Mouse (Mus musculus) small intestine, adult 2 months (tissue): ENCODE results near the gene Txndc2. TPM values are rescaled to one million over a fixed set of nuclear protein-coding genes. Genes with fewer than 3 reads are reported as not detected.
"Not testable (repeated sequence)": the region's sequence is repeated elsewhere in the genome, so short reads cannot be mapped to it uniquely, and the experiment has no call there.

Experiments used
- H3K27ac ChIP-seq: fragments of 200-500 bp; 2 replicates; pipeline ENCODE4 v1.5.1; 2012; ENCODE audit warnings: low read depth, low read length, control low read depth, inconsistent platforms; ENCODE audit not compliant: insufficient read depth
- H3K27me3 ChIP-seq: fragments of 200-500 bp; 2 replicates; pipeline ENCODE4 v1.6.1; 2012; ENCODE audit warnings: mild to moderate bottlenecking, moderate library complexity, low read length, inconsistent platforms; ENCODE audit not compliant: control insufficient read depth, insufficient read depth
- H3K36me3 ChIP-seq: fragments of 200-500 bp; 2 replicates; pipeline ENCODE4 v1.6.1; 2012; ENCODE audit warnings: mild to moderate bottlenecking, low read length, control low read depth, inconsistent platforms; ENCODE audit not compliant: control insufficient read depth, insufficient read depth
- H3K4me1 ChIP-seq: fragments of 200-500 bp; 2 replicates; pipeline ENCODE4 v1.6.1; 2012; ENCODE audit warnings: low read length, inconsistent platforms, mixed read lengths; ENCODE audit not compliant: control insufficient read depth, insufficient read depth, insufficient read length
- H3K4me3 ChIP-seq: fragments of 200-500 bp; 2 replicates; pipeline ENCODE4 v1.5.1; 2012; ENCODE audit warnings: low read depth, mild to moderate bottlenecking, control low read depth, inconsistent platforms, low read length, moderate library complexity
- CTCF ChIP-seq: fragments of 200-500 bp; IDR thresholded peaks from 2 replicates; pipeline ENCODE4 v1.5.1; 2012; ENCODE audit warnings: low read depth, mild to moderate bottlenecking, control low read depth, inconsistent platforms, low read length, moderate library complexity, mixed read lengths; ENCODE audit not compliant: insufficient replicate concordance, insufficient read length; ENCODE audit errors: extremely low read depth
- POLR2A ChIP-seq: fragments of 200-500 bp; IDR thresholded peaks from 2 replicates; pipeline ENCODE4 v1.6.1; 2012; ENCODE audit warnings: low read depth, mild to moderate bottlenecking, control low read depth, inconsistent platforms, low read length, moderate library complexity
- WGBS: fragments of 180-500 bp; shearing (Covaris S2); methylation state at CpG from one replicate; pipeline ENCODE4 v1.1.7; 2018; 5-methylcytosine and 5-hydroxymethylcytosine counted together
- polyA plus RNA-seq: library from polyadenylated mRNA; depleted of rRNA; stranded (reverse); fragments of >200 nt; gene quantifications from 2 replicates; pipeline ENCODE4 v1.2.3, GENCODE M21; 2012

Txndc2 gene
- polyA plus RNA-seq, 1 experiment, result not detected

DNA sequence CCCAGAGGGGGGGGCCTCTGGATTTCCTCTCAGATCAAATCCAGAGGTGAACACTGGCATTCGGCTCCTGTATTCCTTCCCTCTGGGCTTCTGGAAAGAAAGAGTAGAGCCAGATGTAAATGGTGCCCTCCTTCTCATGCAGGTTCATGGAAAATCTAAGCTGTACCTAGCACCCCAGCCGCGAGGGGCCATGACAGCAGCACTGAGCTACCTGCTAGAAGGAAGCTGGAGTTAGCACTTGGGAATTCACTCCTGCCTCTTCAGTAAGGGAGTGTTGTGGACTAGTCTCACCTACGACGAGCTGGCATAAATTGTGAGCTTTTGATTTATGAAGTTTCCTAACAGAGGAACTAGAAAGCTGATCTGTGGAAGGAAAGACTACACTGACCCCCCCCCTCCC is 1.6 kb upstream of the Txndc2 start:
- no peak overlapping the region for H3K4me3 ChIP-seq
- no peaks in the 10 kb centered on the region for H3K36me3 ChIP-seq
- no peaks in the 10 kb centered on the region for H3K27me3 ChIP-seq
- WGBS, result 81% methylated on average over 5 of the region's 5 CpGs
- no peak overlapping the region for H3K27ac ChIP-seq
- TF ChIP-seq POLR2A (no peak), CTCF (no peak)
- no peaks in the 10 kb centered on the region; the same call in 1 of the 2 replicates for H3K4me1 ChIP-seq

DNA sequence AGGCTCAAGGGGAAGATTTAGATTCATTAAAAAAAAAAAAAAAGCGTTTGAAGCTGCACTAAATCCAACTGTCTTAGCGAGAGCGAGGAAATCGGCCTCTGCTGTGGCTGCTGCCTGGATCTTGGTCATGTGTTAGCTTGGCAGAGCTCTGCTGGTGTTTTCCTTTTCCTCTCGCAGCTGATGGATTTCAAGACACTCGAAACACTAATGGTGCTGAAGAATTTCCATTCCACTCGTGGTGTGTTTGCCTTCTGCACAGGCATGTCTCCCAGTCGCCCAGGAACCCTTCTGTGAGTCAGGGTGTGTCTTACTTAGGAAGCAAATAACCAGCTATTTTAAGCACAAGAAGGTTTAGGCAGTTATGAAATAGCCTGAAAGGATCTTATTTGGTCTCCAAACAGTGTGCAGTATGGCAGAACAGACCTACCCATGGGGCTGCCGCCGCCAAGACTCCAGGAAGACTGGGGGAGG is 1.1 kb upstream of the Txndc2 start:
- WGBS, result 43% methylated on average over 10 of the region's 10 CpGs
- Histone ChIP-seq H3K27ac (no peak overlapping the region), H3K4me3 (no peak overlapping the region), H3K27me3 (no peaks in the 10 kb centered on the region), H3K4me1 (no peaks in the 10 kb centered on the region; the same call in 1 of the 2 replicates), H3K36me3 (no peaks in the 10 kb centered on the region)
- TF ChIP-seq POLR2A (no peak), CTCF (no peak)

DNA sequence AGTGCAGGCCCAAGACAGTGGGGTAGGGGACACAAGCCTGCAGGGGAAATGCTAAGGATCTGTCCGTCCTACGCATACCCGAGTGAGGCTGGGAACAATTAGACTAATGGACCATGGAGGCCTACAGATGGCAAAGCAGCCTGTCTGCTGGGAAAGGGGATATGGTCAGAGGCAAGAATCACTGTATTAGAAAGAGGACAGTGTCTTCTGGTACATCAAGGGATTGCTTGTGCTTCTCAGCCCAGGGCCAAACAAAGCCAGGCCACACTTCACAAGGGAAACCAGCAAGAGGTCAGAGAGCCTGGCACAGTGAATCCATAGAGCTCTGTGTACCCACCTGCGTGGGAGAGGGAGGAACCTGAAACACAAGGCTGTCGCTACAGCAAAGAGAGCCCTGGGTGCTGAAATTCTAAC is 617 bp upstream of the Txndc2 start:
- Histone ChIP-seq H3K36me3 (no peaks in the 10 kb centered on the region), H3K4me3 (no peak overlapping the region), H3K27ac (no peak overlapping the region), H3K27me3 (no peaks in the 10 kb centered on the region), H3K4me1 (no peaks in the 10 kb centered on the region; the same call in 1 of the 2 replicates)
- no peak for TF ChIP-seq POLR2A
- TF ChIP-seq CTCF, result no peak
- 75% methylated on average over 5 of the region's 5 CpGs for WGBS

DNA sequence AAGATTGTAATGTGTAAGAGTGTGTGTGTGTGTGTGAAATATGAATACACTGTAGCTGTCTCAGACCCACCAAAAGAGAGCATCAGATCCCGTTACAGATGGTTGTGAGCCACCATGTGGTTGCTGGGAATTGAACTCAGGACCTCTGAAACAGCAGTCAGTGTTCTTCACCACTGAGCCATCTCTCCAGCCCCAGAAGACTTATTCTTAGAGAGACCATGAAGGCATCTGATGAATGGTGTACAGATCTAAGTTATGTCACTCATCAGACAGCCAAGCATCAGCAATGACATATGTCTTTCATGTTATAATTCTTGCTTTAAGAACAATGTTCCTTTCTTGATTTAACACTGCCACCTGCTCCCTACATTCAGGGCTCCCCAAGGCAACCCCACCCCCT is 2.8 kb downstream of the Txndc2 start:
- no peaks in the 10 kb centered on the region; the same call in 1 of the 2 replicates for H3K4me1 ChIP-seq
- TF ChIP-seq CTCF (no peak), POLR2A (no peak)
- H3K27ac ChIP-seq, result no peak overlapping the region
- H3K4me3 ChIP-seq, result no peak overlapping the region
- no peaks in the 10 kb centered on the region for H3K36me3 ChIP-seq
- 98% methylated on average over 1 of the region's 1 CpGs for WGBS
- H3K27me3 ChIP-seq, result no peaks in the 10 kb centered on the region

DNA sequence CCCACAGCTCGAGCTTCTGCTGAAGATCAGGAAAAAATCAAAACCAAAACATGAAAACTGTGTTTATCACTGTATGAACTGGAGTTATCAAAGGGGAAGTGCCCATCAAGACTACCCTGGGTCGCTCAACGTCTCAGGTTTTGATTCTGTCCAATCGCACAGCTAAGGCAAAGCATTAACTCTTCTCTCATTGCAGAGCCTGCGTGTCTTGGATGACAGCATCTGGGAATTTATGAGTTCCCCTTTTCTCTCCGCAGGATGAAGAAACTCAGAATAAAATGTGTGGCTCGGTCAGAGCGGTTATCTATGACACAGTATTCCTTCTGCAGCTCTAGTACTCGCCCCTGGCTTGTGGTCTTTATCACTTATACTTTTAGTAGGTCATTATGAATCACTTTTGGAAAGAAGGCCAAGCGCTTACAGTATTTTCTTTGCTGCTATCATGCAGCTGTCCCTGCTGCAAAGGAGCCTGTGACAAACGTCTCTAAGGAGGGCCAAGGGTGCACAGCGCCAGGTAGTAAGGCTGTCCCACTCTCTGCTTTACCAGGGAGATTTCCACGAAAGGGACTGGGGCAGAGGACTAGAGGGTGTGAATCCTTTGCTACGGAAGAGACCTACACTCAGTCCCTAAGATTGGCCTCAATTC is 6.1 kb downstream of the Txndc2 start:
- H3K4me3 ChIP-seq, result no peak overlapping the region
- no peaks in the 10 kb centered on the region for H3K36me3 ChIP-seq
- no peak for TF ChIP-seq POLR2A
- TF ChIP-seq CTCF, result no peak
- no peaks in the 10 kb centered on the region for H3K27me3 ChIP-seq
- H3K27ac ChIP-seq, result no peak overlapping the region
- H3K4me1 ChIP-seq, result no peaks in the 10 kb centered on the region
- WGBS, result 64% methylated on average over 14 of the region's 14 CpGs

DNA sequence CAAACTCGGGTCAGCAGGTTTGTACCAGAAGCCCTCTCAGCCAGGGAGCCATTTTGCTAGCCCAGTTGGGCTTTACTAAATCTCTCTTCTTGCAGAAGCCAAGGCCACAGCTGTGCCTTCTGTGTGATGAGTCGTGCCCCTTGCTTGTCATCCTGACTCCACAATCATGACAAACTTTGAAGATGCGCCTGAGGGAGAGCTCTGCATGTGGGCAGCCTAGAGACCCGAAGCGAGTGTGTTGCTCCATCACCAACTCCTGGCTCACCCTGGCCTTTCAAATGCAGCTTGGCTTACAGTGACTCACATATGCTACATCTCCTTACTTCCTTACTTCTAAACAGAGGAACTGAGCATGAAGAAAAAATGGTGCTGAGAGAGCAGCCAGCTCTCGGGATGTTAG is 12.0 kb downstream of the Txndc2 start:
- TF ChIP-seq CTCF (no peak), POLR2A (no peak)
- no peak overlapping the region for H3K27ac ChIP-seq
- H3K4me3 ChIP-seq, result no peak overlapping the region
- H3K27me3 ChIP-seq, result no peaks in the 10 kb centered on the region
- 76% methylated on average over 6 of the region's 6 CpGs for WGBS
- peaks cover 12% of the 10 kb centered on the region; the same call in 1 of the 2 replicates for H3K4me1 ChIP-seq
- no peaks in the 10 kb centered on the region for H3K36me3 ChIP-seq

DNA sequence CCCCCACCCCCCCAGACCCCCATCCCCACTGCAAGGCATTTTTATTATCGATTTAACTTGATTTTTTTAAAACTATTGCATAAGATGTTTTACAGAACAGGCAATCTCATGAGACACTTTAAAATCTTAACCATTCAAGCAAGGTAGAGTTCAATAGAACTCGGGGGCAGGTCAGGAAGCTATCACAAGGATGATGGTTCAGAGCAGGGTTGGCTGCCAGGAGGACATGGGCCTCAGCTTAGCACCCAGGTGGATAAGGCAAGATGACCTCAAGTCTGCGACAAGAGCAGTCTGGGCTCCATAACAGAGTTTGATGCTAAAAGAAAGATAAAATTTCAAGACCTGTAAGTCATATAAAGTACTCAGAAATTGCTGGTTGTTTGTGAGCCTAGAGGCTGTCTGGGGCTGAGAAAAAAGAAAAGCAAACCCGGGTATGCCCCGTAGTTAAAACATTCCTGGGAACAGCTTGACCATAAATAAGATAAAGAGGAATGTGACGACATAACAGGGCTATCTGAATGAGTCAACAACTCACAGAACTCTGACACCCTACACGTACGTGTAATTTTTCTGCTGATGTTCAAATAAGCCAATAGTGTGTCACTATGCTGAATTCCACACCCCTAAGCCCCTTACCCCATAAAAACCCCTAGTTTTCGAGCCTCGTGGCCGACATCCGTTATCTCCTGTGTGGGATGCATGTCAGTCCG is 13.0 kb downstream of the Txndc2 start:
- not testable (repeated sequence) for H3K27ac ChIP-seq, H3K36me3 ChIP-seq, H3K4me3 ChIP-seq, H3K27me3 ChIP-seq
- peaks cover 18% of the 10 kb centered on the region; the same call in 1 of the 2 replicates for H3K4me1 ChIP-seq
- WGBS, result 61% methylated on average over 13 of the region's 13 CpGs
